Mouse (Mus musculus) liver, embryonic 14.5 days (tissue): ENCODE results near the gene Kcnj6. TPM values are rescaled to one million over a fixed set of nuclear protein-coding genes. Genes with fewer than 3 reads are reported as not detected.

Experiments used
- ATAC-seq: fragments of 200-750 bp; cut with Nextera tagmentation; 2 replicates; pipeline ENCODE4 v1.8.0; 2017; ENCODE audit warnings: moderate number of reproducible peaks, mild to moderate bottlenecking, moderate library complexity; ENCODE audit not compliant: insufficient read depth
- DNase-seq, 3 experiments: peaks; one replicate each; pipeline ENCODE4 v3.0.0-alpha.2; 2012 to 2013; ENCODE audit warnings: low read depth in 3 of 3, low spot score in 3 of 3
- H3K27ac ChIP-seq: fragments of 300-500 bp; sonication (generic); 2 replicates; pipeline ENCODE4 v1.5.1; 2014; ENCODE audit warnings: moderate library complexity, mild to moderate bottlenecking, control low read depth, inconsistent platforms
- H3K27me3 ChIP-seq: fragments of 300-500 bp; sonication (generic); 2 replicates; pipeline ENCODE4 v1.6.1; 2014; ENCODE audit warnings: mild to moderate bottlenecking, low read length, moderate library complexity; ENCODE audit not compliant: control insufficient read depth, insufficient read depth
- H3K36me3 ChIP-seq: fragments of 300-500 bp; sonication (generic); replicated peaks from 2 replicates; pipeline ENCODE4 v1.6.1; 2014; ENCODE audit warnings: low read depth; ENCODE audit not compliant: control insufficient read depth, insufficient read depth
- H3K4me1 ChIP-seq, 2 experiments: fragments of 200-500 bp in 1 of 2; fragments of 300-500 bp in 1 of 2; sonication (generic) in 1 of 2; replicated peaks; 2 replicates each; pipeline ENCODE4 v1.6.1; 2012 to 2014; ENCODE audit warnings: antibody characterized with exemption in 1 of 2, inconsistent platforms in 1 of 2, low read length in 1 of 2; ENCODE audit not compliant: control insufficient read depth in 2 of 2, insufficient read depth in 2 of 2
- H3K4me2 ChIP-seq: fragments of 300-500 bp; sonication (generic); 2 replicates; pipeline ENCODE4 v1.6.1; 2014; ENCODE audit warnings: low read depth, mild to moderate bottlenecking, control low read depth, moderate library complexity
- H3K4me3 ChIP-seq, 2 experiments: fragments of 200-500 bp in 1 of 2; fragments of 300-500 bp in 1 of 2; sonication (generic) in 1 of 2; 2 replicates each; pipeline ENCODE4 v1.5.1; 2012 to 2014; ENCODE audit warnings: low read depth in 2 of 2, low read length in 2 of 2, mild to moderate bottlenecking in 2 of 2, control low read depth in 1 of 2, inconsistent platforms in 1 of 2, moderate library complexity in 1 of 2; ENCODE audit not compliant: insufficient read depth in 1 of 2
- H3K9ac ChIP-seq: fragments of 300-500 bp; sonication (generic); replicated peaks from 2 replicates; pipeline ENCODE4 v1.6.1; 2014; ENCODE audit warnings: mild to moderate bottlenecking, control low read depth, moderate library complexity
- H3K9me3 ChIP-seq: fragments of 300-500 bp; sonication (generic); 2 replicates; pipeline ENCODE4 v1.6.1; 2016; ENCODE audit warnings: low read length, mixed read lengths; ENCODE audit not compliant: control insufficient read depth
- CTCF ChIP-seq: IDR thresholded peaks from 2 replicates; pipeline ENCODE4 v1.5.1; 2016; ENCODE audit warnings: antibody characterized with exemption, low read depth, control low read depth
- EP300 ChIP-seq: IDR thresholded peaks from 2 replicates; pipeline ENCODE4 v1.6.1; 2016; ENCODE audit warnings: antibody characterized with exemption, low read depth
- WGBS: fragments of 180-500 bp; shearing (Covaris S2); extraction: QIAGEN DNeasy Blood & Tissue Kit; methylation state at CpG from one replicate; pipeline ENCODE4 v1.1.7; 2014; ENCODE audit not compliant: insufficient replicate concordance; 5-methylcytosine and 5-hydroxymethylcytosine counted together
- polyA plus RNA-seq, 2 experiments: library from polyadenylated mRNA; depleted of rRNA in 1 of 2; stranded (reverse) in 1 of 2; unstranded in 1 of 2; fragments of >200 nt; fragmentation: Nextera tagmentation in 1 of 2; extraction: Ambion mirVana in 1 of 2; gene quantifications; 2 replicates each; pipeline versions ENCODE4 v1.2.1 to v1.2.3; 2012 to 2014

Kcnj6 gene
- polyA plus RNA-seq, 2 experiments = not detected

DNA sequence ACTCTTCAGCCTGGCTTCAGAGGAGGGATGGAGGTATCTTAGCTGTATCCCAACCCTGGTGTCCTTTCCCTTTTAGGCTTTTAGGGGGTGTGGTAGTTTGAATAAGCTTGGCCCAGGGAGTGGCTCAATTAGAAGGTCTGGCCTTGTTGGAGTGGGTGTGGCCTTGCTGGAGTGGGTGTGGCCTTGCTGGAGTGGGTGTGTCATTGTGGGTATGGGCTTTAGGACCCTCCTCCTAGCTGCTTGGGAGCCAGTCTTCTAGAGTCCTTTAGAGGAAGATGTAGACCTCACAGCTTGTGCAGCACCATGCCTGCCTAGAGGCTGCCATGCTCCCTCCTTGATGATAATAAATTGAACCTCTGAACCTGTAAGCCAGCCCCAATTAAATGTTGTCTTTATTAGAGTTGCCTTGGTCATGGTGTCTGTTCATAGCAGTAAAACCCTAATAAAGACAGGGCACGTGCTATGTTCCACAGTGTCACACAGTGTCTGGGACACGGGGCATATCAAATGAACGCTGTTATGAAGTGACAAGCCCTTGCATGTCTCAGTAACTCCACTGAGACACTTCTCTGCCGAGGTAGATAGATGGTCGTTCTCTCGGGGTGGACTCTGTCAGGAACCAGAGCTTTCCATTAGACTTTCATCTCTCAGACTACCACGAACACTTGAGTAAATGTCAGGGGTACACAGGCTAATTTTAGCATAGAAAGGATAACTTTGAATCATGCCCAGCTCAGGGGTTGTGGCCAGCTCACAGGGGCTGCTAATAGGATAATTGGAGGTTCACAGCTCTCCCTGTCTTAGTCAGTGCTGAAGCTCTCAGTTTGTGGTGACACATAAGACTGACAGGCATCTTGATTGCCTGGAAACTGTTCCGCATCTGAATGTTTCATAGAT, 260.8 kb downstream of the Kcnj6 start:
- ATAC-seq (no peak), DNase-seq (no peak)
- 67% methylated on average over 8 of the region's 8 CpGs for WGBS
- no peaks in the 10 kb centered on the region for H3K9me3 ChIP-seq
- no peak for TF ChIP-seq CTCF
- TF ChIP-seq EP300 = no peak
- H3K27me3 ChIP-seq = no peaks in the 10 kb centered on the region
- no peak overlapping the region for H3K4me3 ChIP-seq
- H3K27ac ChIP-seq = no peak overlapping the region
- H3K4me1 ChIP-seq = no peaks in the 10 kb centered on the region
- H3K4me2 ChIP-seq = no peak overlapping the region
- no peaks in the 10 kb centered on the region for H3K36me3 ChIP-seq
- no peak overlapping the region for H3K9ac ChIP-seq

DNA sequence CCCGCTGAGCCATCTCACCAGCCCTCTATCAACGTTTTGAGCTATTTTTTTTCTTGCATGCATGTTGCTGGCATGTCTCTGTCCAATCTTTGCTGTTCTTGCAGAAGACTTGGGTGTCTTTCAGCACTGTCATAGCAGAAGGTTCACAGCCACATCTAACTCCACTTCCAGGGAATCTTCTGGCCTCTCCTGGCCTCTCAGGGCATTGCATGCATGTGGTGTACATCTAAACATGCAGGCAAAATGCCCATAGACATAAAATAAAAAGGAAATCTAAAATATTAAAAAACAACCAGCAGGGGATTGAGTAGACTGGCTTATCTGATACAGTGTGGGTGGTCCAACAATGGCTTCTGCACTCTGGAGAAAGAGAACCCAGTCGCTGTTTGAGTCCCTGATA, 262.0 kb downstream of the Kcnj6 start:
- H3K9me3 ChIP-seq = no peaks in the 10 kb centered on the region
- no peak overlapping the region for H3K4me3 ChIP-seq
- H3K9ac ChIP-seq = no peak overlapping the region
- H3K27me3 ChIP-seq = no peaks in the 10 kb centered on the region
- no peaks in the 10 kb centered on the region for H3K4me1 ChIP-seq
- no peak for TF ChIP-seq CTCF
- TF ChIP-seq EP300 = no peak
- H3K4me2 ChIP-seq = no peak overlapping the region
- H3K27ac ChIP-seq = no peak overlapping the region
- ATAC-seq (no peak), DNase-seq (no peak)
- H3K36me3 ChIP-seq = no peaks in the 10 kb centered on the region
- 37% methylated on average over 3 of the region's 3 CpGs for WGBS

DNA sequence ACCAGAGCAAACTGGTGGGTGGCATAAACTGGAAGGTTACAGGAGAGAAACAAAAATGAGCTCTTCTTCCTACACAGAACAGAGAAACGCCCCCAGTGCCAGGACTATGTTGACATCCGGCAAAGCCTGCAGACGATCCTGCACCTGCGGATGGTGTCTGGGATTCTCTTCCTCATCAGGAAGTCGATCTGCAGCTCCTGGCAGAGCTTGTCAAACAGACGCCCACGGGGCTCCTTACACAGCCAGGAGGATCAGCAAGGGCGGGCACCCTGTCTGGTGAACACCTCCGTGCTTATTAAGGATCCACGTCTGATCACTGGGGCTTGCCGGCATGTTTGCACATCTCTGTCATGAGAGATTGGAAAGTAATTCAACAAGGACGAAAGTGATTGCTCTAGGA, 266.5 kb downstream of the Kcnj6 start:
- 49% methylated on average over 12 of the region's 12 CpGs for WGBS
- TF ChIP-seq CTCF = no peak
- no peak for TF ChIP-seq EP300
- Histone ChIP-seq H3K4me2 (no peak overlapping the region), H3K27me3 (no peaks in the 10 kb centered on the region; the same call in 1 of the 2 replicates), H3K4me3 (no peak overlapping the region), H3K9me3 (no peaks in the 10 kb centered on the region), H3K4me1 (no peaks in the 10 kb centered on the region), H3K9ac (no peak overlapping the region), H3K27ac (no peak overlapping the region), H3K36me3 (no peaks in the 10 kb centered on the region)
- DNase-seq (no peak), ATAC-seq (no peak)

DNA sequence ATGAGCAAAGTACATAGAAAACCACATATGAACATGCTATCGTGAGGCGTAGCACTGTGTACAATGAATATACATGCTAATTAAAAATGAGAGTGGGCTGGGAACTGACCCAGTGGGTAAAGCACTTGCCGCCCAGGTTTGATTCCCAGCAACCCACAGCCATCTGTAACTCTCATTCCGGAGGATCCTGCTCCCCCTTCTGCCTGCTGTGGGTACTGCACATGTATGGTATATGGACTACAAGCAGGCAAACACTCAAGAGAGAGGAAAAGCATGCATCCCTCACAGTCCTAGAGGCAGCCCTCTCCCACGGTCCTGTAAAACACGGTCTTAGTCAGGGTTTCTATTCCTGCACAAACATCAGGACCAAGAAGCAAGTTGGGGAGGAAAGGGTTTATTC, 268.3 kb downstream of the Kcnj6 start:
- H3K4me1 ChIP-seq = 0 out of 4 replicates have a peak, but pooled peaks cover 0 to 3% of the 10 kb centered on the region in 2 experiments
- no peaks in the 10 kb centered on the region for H3K36me3 ChIP-seq
- H3K4me3 ChIP-seq = no peak overlapping the region
- H3K9ac ChIP-seq = no peak overlapping the region
- H3K4me2 ChIP-seq = no peak overlapping the region
- TF ChIP-seq CTCF (peak; percentile 38), EP300 (no peak)
- no peak for DNase-seq
- no peak overlapping the region for H3K27ac ChIP-seq
- H3K9me3 ChIP-seq = no peaks in the 10 kb centered on the region
- 68% methylated on average over 6 of the region's 6 CpGs for WGBS
- H3K27me3 ChIP-seq = no peaks in the 10 kb centered on the region; the same call in 1 of the 2 replicates
- ATAC-seq = no peak

DNA sequence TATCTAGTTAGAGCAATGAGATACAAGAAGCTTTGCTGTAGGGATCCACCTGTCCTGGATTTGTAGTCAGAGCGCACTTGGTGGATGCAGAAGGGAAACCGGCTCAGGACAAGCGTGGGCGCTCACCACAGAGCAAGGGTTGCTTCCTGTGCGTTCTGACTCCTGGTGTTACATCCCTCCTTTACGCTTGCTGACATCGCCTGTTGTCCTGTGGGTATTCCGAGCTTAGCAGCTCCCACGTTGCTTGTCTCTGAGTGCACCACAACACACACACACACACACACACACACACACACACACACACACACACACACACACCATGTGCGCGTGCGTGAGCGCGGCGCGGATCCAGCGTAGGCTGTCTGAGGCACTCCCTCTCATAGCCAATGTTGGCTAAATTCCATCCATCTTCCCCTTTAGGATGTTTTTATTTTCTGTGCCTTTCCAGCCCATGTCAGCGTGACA, 272.7 kb downstream of the Kcnj6 start:
- 4% methylated on average over 18 of the region's 18 CpGs for WGBS
- peak overlapping the region; percentile 34 to 58 for H3K4me3 ChIP-seq
- H3K9me3 ChIP-seq = no peaks in the 10 kb centered on the region
- DNase-seq = no peak
- no peak for ATAC-seq
- H3K27me3 ChIP-seq = no peaks in the 10 kb centered on the region; the same call in 1 of the 2 replicates
- H3K4me2 ChIP-seq = peak overlapping the region; percentile 62
- H3K9ac ChIP-seq = no peak overlapping the region
- H3K4me1 ChIP-seq = 0 out of 4 replicates have a peak, but pooled peaks cover 0 to 3% of the 10 kb centered on the region in 2 experiments
- no peaks in the 10 kb centered on the region for H3K36me3 ChIP-seq
- TF ChIP-seq EP300 = no peak
- TF ChIP-seq CTCF = no peak
- no peak overlapping the region for H3K27ac ChIP-seq
